Comparison of ENCODE assay signal across 12 mouse cellular contexts in genomic region chr8:126804115-126804514, GRCm38 (mm10).
DNase-seq lines count a peak whose midpoint lies in the region; ATAC-seq and TF ChIP-seq lines count a peak whose summit lies in the region.
"Had no signal": no experiment of that assay in that cellular context is flagged by ENCODE, and none has a peak within 500 bp of the region (broad histone marks: within the 10 kb centered on the region; RNA-seq: fewer than 3 reads in every experiment).

No protein-coding gene starts in this region.

- no peak overlapping the region for H3K9ac ChIP-seq in forebrain, embryonic 11.5 days (ENCODE audit: low read length)
- no peak overlapping the region for H3K9ac ChIP-seq in forebrain, postnatal 0 days
- H3K9ac ChIP-seq: hindbrain, embryonic 15.5 days had no signal

- no peak overlapping the region for H3K4me3 ChIP-seq in forebrain, embryonic 11.5 days (ENCODE audit: low read depth, low read length)
- H3K4me3 ChIP-seq in forebrain, postnatal 0 days (ENCODE audit: low read depth, low read length) = no peak overlapping the region
- H3K4me3 ChIP-seq: hindbrain, embryonic 15.5 days; myocyte had no signal

- TF ChIP-seq CTCF in forebrain, postnatal 0 days (IDR thresholded peaks at IDR 0.05; ENCODE audit: low read depth) = no peak

- no peaks in the 10 kb centered on the region for H3K27me3 ChIP-seq in forebrain, embryonic 11.5 days (ENCODE audit: control insufficient read depth, insufficient read depth, low read length)
- no peaks in the 10 kb centered on the region for H3K27me3 ChIP-seq in forebrain, postnatal 0 days (ENCODE audit: insufficient read depth, low read length)
- H3K27me3 ChIP-seq: hindbrain, embryonic 15.5 days had no signal

- H3K4me1 ChIP-seq in forebrain, embryonic 11.5 days (replicated peaks; ENCODE audit: control insufficient read depth, insufficient read depth, low read length) = 0 out of 2 replicates have a peak, but pooled peaks cover 2% of the 10 kb centered on the region
- H3K4me1 ChIP-seq in forebrain, postnatal 0 days (ENCODE audit: insufficient read depth) = no peaks in the 10 kb centered on the region

- 90% methylated on average over 7 of the region's 7 CpGs for WGBS in forebrain, embryonic 11.5 days
- 84% methylated on average over 7 of the region's 7 CpGs for WGBS in forebrain, postnatal 0 days

- H3K4me2 ChIP-seq in forebrain, embryonic 11.5 days (ENCODE audit: low read depth, low read length, severe bottlenecking) = no peak overlapping the region
- no peak overlapping the region for H3K4me2 ChIP-seq in forebrain, postnatal 0 days (ENCODE audit: low read depth)
- H3K4me2 ChIP-seq: hindbrain, embryonic 15.5 days had no signal

- H3K36me3 ChIP-seq in forebrain, embryonic 11.5 days (ENCODE audit: control insufficient read depth, insufficient read depth, low read length) = no peaks in the 10 kb centered on the region
- no peaks in the 10 kb centered on the region for H3K36me3 ChIP-seq in forebrain, postnatal 0 days (ENCODE audit: insufficient read depth)
- H3K36me3 ChIP-seq: hindbrain, embryonic 15.5 days had no signal

- no peak overlapping the region for H3K27ac ChIP-seq in forebrain, embryonic 11.5 days (ENCODE audit: low read depth, low read length)
- no peak overlapping the region for H3K27ac ChIP-seq in forebrain, postnatal 0 days (ENCODE audit: low read depth, low read length)
- H3K27ac ChIP-seq: hindbrain, embryonic 15.5 days had no signal

- peak; percentile 45 for DNase-seq in forebrain, embryonic 11.5 days (ENCODE audit: low spot score)
- DNase-seq in forebrain, postnatal 0 days = no peak
- peak; percentile 59 to 64 for DNase-seq in lung, adult 18-20 months
- no peak for DNase-seq in lung, postnatal 14 days
- DNase-seq in induced T-regulatory cell, adult 2 months (ENCODE audit: low read depth) = peak; percentile 50
- DNase-seq in naive thymus-derived CD4-positive, alpha-beta T cell, adult 2 months (ENCODE audit: low read depth) = peak; percentile 24
- no peak for DNase-seq in ovary, postnatal 36 days (ENCODE audit: low spot score)
- no peak for DNase-seq in testis, postnatal 14 days (ENCODE audit: low spot score)
- DNase-seq: adrenal gland, adult 2 months; spleen, adult 18-20 months had no signal

- ATAC-seq in forebrain, embryonic 11.5 days (replicated peaks; ENCODE audit: low FRiP score) = no peak
- no peak for ATAC-seq in forebrain, postnatal 0 days

- no peaks in the 10 kb centered on the region for H3K9me3 ChIP-seq in forebrain, embryonic 11.5 days (ENCODE audit: control insufficient read depth, low read length)
- no peaks in the 10 kb centered on the region for H3K9me3 ChIP-seq in forebrain, postnatal 0 days (ENCODE audit: low read length)
- H3K9me3 ChIP-seq: hindbrain, embryonic 15.5 days had no signal

Comparison
In these comparisons a context has a peak if more than half of its experiments do, and no peak if none do; other contexts are left out.
1. DNase-seq: peak in forebrain, embryonic 11.5 days (single experiment), lung, adult 18-20 months (2 of 2), induced T-regulatory cell, adult 2 months (single experiment) and naive thymus-derived CD4-positive, alpha-beta T cell, adult 2 months (single experiment); none in forebrain, postnatal 0 days (single experiment), lung, postnatal 14 days (single experiment), ovary, postnatal 36 days (single experiment) and testis, postnatal 14 days (single experiment).